Mouse (Mus musculus) heart, embryonic 10.5 days (tissue): ENCODE results near the gene Sufu. TPM values are rescaled to one million over a fixed set of nuclear protein-coding genes. Genes with fewer than 3 reads are reported as not detected.
A peak's percentile ranks its signal among the peaks of the same experiment; 100 is the strongest.

Experiments
- DNase-seq: peaks from one replicate; pipeline ENCODE4 v3.0.0-alpha.2; 2017; ENCODE audit warnings: low spot score
- H3K27ac ChIP-seq: fragments of 300-500 bp; sonication (generic); 2 replicates; pipeline ENCODE4 v1.5.1; 2016; ENCODE audit warnings: mild to moderate bottlenecking
- H3K27me3 ChIP-seq: fragments of 300-500 bp; sonication (generic); 2 replicates; pipeline ENCODE4 v1.6.1; 2016; ENCODE audit warnings: mild to moderate bottlenecking; ENCODE audit not compliant: poor library complexity, insufficient read depth, severe bottlenecking
- H3K36me3 ChIP-seq: fragments of 300-500 bp; sonication (generic); 2 replicates; pipeline ENCODE4 v1.6.1; 2016; ENCODE audit warnings: mild to moderate bottlenecking, moderate library complexity
- H3K4me1 ChIP-seq: fragments of 300-500 bp; sonication (generic); 2 replicates; pipeline ENCODE4 v1.6.1; 2016; ENCODE audit warnings: mild to moderate bottlenecking
- H3K4me3 ChIP-seq: fragments of 300-500 bp; sonication (generic); 2 replicates; pipeline ENCODE4 v1.5.1; 2016; ENCODE audit warnings: mild to moderate bottlenecking, moderate library complexity
- H3K9me3 ChIP-seq: fragments of 300-500 bp; sonication (generic); 2 replicates; pipeline ENCODE4 v1.6.1; 2016; ENCODE audit warnings: mild to moderate bottlenecking, moderate library complexity
- WGBS: fragments of 180-500 bp; shearing (Covaris S2); methylation state at CpG from one replicate; pipeline ENCODE4 v1.1.7; 2016; 5-methylcytosine and 5-hydroxymethylcytosine counted together
- polyA plus RNA-seq: library from polyadenylated mRNA; unstranded; fragments of >200 nt; fragmentation: Nextera tagmentation; extraction: Ambion mirVana; gene quantifications from 2 replicates; pipeline ENCODE4 v1.2.1, GENCODE M21; 2016

Gene Sufu
- polyA plus RNA-seq, 1 experiment from 2014 or later: 32.8 TPM

- H3K4me3 ChIP-seq: peak overlapping the region; percentile 47
- DNase-seq: no peak
These were observed 126.4 kb downstream of the Sufu start for GRCm38 (mm10) chr19:46523131-46523479.

GRCm38 (mm10) chr19:46523480-46524151 is 126.9 kb downstream of the Sufu start:
- no peaks in the 10 kb centered on the region for H3K9me3 ChIP-seq
- peak overlapping the region; percentile 92 for H3K27ac ChIP-seq
- peak; percentile 88 for DNase-seq
- no peaks in the 10 kb centered on the region for H3K27me3 ChIP-seq
- no peaks in the 10 kb centered on the region for H3K36me3 ChIP-seq
- WGBS: 7% methylated on average over 20 of the region's 20 CpGs
- peaks cover 90% of the 10 kb centered on the region for H3K4me1 ChIP-seq
- H3K4me3 ChIP-seq: peak overlapping the region; percentile 47

More at GRCm38 (mm10) chr19:46523131-46523479, 126.4 kb downstream of the Sufu start:
- H3K27ac ChIP-seq: peak overlapping the region; percentile 92
- H3K36me3 ChIP-seq: no peaks in the 10 kb centered on the region
- H3K4me1 ChIP-seq: peaks cover 90% of the 10 kb centered on the region
- H3K27me3 ChIP-seq: no peaks in the 10 kb centered on the region
- no peaks in the 10 kb centered on the region for H3K9me3 ChIP-seq

GRCm38 (mm10) chr19:46524152-46524544 is 127.5 kb downstream of the Sufu start:
- H3K4me1 ChIP-seq: peaks cover 90% of the 10 kb centered on the region

GRCm38 (mm10) chr19:46524601-46525321 is 128.1 kb downstream of the Sufu start:
- Histone ChIP-seq H3K36me3 (no peaks in the 10 kb centered on the region), H3K9me3 (no peaks in the 10 kb centered on the region), H3K4me1 (peaks cover 90% of the 10 kb centered on the region), H3K27ac (peak overlapping the region; percentile 92), H3K4me3 (peak overlapping the region; percentile 47), H3K27me3 (no peaks in the 10 kb centered on the region)
- WGBS: 22% methylated on average over 14 of the region's 14 CpGs
- no peak for DNase-seq

More at GRCm38 (mm10) chr19:46524152-46524544, 127.5 kb downstream of the Sufu start:
- peak overlapping the region; percentile 47 for H3K4me3 ChIP-seq
- DNase-seq: no peak
- WGBS: 3% methylated on average over 6 of the region's 6 CpGs
- H3K27ac ChIP-seq: peak overlapping the region; percentile 92
- H3K9me3 ChIP-seq: no peaks in the 10 kb centered on the region
- H3K36me3 ChIP-seq: no peaks in the 10 kb centered on the region
- no peaks in the 10 kb centered on the region for H3K27me3 ChIP-seq

- DNase-seq: no peak
- peak overlapping the region; percentile 92 for H3K27ac ChIP-seq
- H3K27me3 ChIP-seq: no peaks in the 10 kb centered on the region
- WGBS: 57% methylated on average over 10 of the region's 10 CpGs
- peaks cover 94% of the 10 kb centered on the region for H3K4me1 ChIP-seq
- no peak overlapping the region for H3K4me3 ChIP-seq
- no peaks in the 10 kb centered on the region for H3K9me3 ChIP-seq
- no peaks in the 10 kb centered on the region for H3K36me3 ChIP-seq
These were observed 129.3 kb downstream of the Sufu start for GRCm38 (mm10) chr19:46525691-46526631.

- H3K9me3 ChIP-seq: no peaks in the 10 kb centered on the region
- peak overlapping the region; percentile 92 for H3K27ac ChIP-seq
- H3K4me3 ChIP-seq: peak overlapping the region; percentile 49
- peaks cover 97% of the 10 kb centered on the region for H3K4me1 ChIP-seq
- H3K36me3 ChIP-seq: no peaks in the 10 kb centered on the region
- 11% methylated on average over 17 of the region's 17 CpGs for WGBS
- DNase-seq: no peak
- H3K27me3 ChIP-seq: no peaks in the 10 kb centered on the region
These were observed 131.2 kb downstream of the Sufu start for GRCm38 (mm10) chr19:46527632-46528528.

- peak overlapping the region; percentile 49 for H3K4me3 ChIP-seq
- WGBS: 1% methylated on average over 20 of the region's 20 CpGs
- peaks cover 97% of the 10 kb centered on the region for H3K4me1 ChIP-seq
- no peaks in the 10 kb centered on the region for H3K36me3 ChIP-seq
- peak; percentile 90 for DNase-seq
- H3K27me3 ChIP-seq: no peaks in the 10 kb centered on the region
- peak overlapping the region; percentile 92 for H3K27ac ChIP-seq
- H3K9me3 ChIP-seq: no peaks in the 10 kb centered on the region
These were observed 132.0 kb downstream of the Sufu start for GRCm38 (mm10) chr19:46528529-46529213.

GRCm38 (mm10) chr19:46529601-46530448 is 133.1 kb downstream of the Sufu start:
- Histone ChIP-seq H3K27ac (peak overlapping the region; percentile 92), H3K4me1 (peaks cover 94% of the 10 kb centered on the region), H3K36me3 (no peaks in the 10 kb centered on the region), H3K27me3 (no peaks in the 10 kb centered on the region), H3K4me3 (peak overlapping the region; percentile 49), H3K9me3 (no peaks in the 10 kb centered on the region)
- 10% methylated on average over 13 of the region's 13 CpGs for WGBS
- DNase-seq: no peak

GRCm38 (mm10) chr19:46530449-46530990 is 133.8 kb downstream of the Sufu start:
- Histone ChIP-seq H3K27ac (peak overlapping the region; percentile 92), H3K4me1 (peaks cover 92% of the 10 kb centered on the region), H3K27me3 (no peaks in the 10 kb centered on the region), H3K9me3 (no peaks in the 10 kb centered on the region), H3K4me3 (peak overlapping the region; percentile 49; the same call in 1 of the 2 replicates), H3K36me3 (no peaks in the 10 kb centered on the region)
- DNase-seq: no peak
- 8% methylated on average over 8 of the region's 8 CpGs for WGBS

- Histone ChIP-seq H3K9me3 (no peaks in the 10 kb centered on the region), H3K36me3 (peaks cover 5% of the 10 kb centered on the region; the same call in 1 of the 2 replicates), H3K27ac (peak overlapping the region; percentile 92), H3K4me3 (peak overlapping the region; percentile 49), H3K27me3 (no peaks in the 10 kb centered on the region), H3K4me1 (peaks cover 84% of the 10 kb centered on the region)
- no peak for DNase-seq
- 9% methylated on average over 16 of the region's 16 CpGs for WGBS
These were observed 134.7 kb downstream of the Sufu start for GRCm38 (mm10) chr19:46531071-46532030.
